Mouse (Mus musculus): ENCODE measurements at regions not wholly inside any gene's neighbourhood (a gene's known extent, or its start where the extent isn't known, plus 50 kb on each side); places are given as distances from the start of the nearest gene placed in this dataset.

DNA sequence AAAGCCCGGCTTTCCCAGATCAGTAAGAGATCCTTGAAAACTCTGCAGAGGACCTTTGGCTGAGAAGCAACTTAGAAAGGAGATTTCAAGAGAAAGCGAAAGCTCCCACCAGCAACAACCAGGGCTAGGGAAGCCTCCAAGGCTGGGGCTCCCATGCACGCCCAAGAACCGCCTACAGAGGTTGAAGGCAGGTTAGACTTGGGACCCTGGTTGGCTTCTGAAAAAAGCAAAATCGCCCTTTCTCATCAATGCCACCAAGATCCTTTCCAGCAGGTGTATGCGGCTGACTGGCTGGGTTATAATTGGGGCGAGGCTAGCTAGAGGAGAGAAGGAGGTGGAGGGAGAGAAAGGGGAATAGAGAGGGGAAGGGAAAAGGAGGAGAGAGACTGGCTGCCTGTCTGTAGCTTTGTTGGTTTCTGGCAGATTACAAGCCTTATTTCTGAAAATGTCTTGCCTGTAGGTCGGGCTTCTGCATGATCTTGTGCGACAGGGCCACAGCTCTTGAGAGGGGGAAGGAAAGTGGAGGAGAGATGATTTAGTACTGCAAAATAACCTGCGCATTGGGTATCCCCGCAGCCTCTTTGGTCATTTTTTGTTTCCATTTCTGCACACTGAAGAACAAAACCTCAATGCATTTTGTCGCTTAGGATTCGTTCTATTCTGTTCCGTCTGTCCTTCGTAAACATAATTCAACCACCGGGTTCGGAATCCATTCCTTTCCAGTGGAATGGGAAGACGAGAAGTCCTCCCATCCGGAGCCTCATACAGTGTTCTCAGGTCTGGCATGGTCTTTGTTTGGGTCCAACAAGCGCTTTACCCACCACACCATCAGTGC is 317.5 kb downstream of the Parp8 start:
- Histone ChIP-seq H3K9ac (peak overlapping the region; percentile 26), H3K4me3 (peak overlapping the region; percentile 10; the same call in 1 of the 2 replicates), H3K4me1 (peaks cover 21% of the 10 kb centered on the region)

DNA sequence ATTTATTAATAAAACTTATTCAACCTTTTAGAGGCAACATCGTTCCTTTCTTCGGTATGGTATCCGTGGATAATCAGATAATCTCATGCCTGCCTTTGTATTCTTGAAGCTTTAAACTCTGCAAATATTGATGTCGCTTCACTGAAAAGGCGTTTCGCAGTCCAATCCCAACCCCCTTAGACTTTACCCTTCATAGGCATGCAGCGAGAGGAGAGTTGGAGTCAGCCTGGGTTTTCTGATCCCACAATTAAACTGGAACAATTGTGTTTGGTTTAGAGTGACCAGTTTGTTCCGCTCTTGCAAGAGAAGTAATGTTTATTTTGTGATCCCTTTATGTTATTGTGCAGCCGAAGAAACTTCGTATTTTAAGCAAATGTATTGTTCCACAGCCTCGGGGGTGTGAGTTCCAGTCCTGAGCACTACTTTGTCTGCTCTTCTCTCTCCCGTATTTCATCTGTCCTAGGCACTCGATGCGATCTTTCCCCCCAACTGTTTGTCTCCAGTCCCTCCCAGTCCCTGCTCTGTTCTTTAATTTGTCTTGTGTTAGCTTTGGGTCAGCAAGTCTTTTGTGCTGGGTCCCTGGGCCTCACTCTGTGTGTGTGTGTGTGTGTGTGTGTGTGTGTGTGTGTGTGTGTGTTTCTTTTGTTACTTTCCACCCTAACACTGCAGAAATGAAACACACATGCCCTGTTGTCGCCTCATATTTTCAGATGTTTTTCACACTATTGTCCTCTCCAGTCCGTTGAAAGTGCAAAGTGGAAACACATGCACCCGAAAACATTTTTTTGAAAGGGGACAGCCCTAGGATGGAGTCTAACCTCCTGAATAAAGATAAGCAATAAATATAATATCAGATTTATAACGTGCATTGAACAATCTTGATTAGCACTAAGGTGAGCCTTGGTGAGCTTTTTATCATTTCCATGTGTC is 318.7 kb downstream of the Parp8 start:
- no peak; the same call in 1 of the 2 replicates for ATAC-seq (ENCODE audit: low FRiP score, low read depth)
- Histone ChIP-seq H3K4me3 (no peak overlapping the region), H3K27me3 (replicated peaks) (peaks cover 59% of the 10 kb centered on the region), H3K9me3 (no peaks in the 10 kb centered on the region), H3K36me3 (no peaks in the 10 kb centered on the region), H3K4me1 (peaks cover 18% of the 10 kb centered on the region), H3K4me2 (replicated peaks) (peak overlapping the region; percentile 48), H3K27ac (no peak overlapping the region), H3K9ac (no peak overlapping the region)
- WGBS = 2% methylated on average over 18 of the region's 18 CpGs

More for the DNA sequence above, 317.5 kb downstream of the Parp8 start:
- Histone ChIP-seq H3K9me3 (no peaks in the 10 kb centered on the region), H3K36me3 (no peaks in the 10 kb centered on the region), H3K27me3 (replicated peaks) (peaks cover 62% of the 10 kb centered on the region), H3K4me2 (replicated peaks) (peak overlapping the region; percentile 48), H3K27ac (no peak overlapping the region)
- WGBS = 2% methylated on average over 20 of the region's 20 CpGs
- ATAC-seq (ENCODE audit: low FRiP score, low read depth) = no peak

DNA sequence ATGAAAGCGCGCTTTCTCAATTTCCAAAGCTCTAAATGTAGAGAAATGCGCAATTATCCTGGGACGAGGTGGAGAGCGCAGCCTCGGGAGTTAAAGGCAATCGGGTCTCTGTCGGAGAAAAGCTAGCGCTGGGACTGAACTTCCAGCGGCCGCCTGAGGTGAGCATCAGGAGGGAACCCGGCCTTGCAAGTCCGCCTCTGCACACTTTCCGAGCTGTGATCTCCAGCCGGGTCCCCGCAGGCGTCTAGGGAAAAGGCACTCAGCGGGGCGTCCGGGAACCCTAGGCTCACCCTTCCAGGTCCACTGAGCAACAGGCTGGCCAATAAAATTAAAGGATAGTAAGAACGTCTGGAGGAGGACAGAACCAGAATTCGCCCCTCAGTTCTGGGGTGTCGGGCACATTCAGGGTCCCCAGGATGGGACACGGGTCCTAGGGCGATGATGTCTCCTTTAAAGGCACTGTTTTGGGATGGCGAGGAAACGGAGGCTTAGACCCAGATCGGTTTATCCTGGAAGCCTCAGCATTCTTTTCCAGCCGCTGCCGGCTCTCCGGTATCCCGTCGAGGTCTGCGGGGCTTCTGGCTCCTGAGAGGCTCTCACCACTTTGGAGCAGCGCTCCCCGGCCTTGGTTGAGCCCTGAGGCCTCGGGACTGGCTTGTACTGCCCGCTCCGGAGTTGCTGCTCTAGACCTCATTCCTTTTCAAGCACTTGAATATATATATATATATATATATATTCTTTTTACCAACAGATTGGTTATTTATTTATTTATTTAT is 319.5 kb downstream of the Parp8 start:
- no peak overlapping the region for H3K27ac ChIP-seq
- peak overlapping the region; percentile 58 for H3K4me2 ChIP-seq (replicated peaks)
- under 1% methylated on average over 39 of the region's 39 CpGs for WGBS
- peak overlapping the region; percentile 31 for H3K4me3 ChIP-seq
- ATAC-seq (ENCODE audit: low FRiP score, low read depth) = peak; percentile 65
- H3K36me3 ChIP-seq = no peaks in the 10 kb centered on the region
- no peaks in the 10 kb centered on the region for H3K9me3 ChIP-seq
- H3K27me3 ChIP-seq (replicated peaks) = peaks cover 50% of the 10 kb centered on the region
- peaks cover 12% of the 10 kb centered on the region for H3K4me1 ChIP-seq
- 0 out of 2 replicates have a peak overlapping the region, but pooled peaks have one; percentile 35 for H3K9ac ChIP-seq

DNA sequence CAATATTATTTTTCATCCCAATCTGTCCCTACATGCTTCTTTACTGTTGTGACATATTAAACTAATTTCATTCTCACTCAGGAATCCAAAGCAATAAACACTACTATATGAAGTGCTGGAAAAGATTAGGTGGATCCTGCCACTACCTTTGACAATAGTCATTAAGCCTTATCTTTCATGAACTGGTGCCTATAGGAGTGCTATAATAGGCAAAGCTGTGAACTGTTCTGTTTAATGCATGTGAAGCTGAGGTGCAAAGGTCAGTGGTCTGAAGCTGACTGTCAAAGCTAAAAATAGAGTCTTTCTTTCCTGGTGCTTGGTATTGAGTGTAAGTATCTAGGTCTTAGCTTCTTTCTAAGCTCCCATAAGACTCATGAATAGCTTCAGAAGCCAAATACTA is 336.6 kb downstream of the Parp8 start:
- Histone ChIP-seq H3K9ac (no peak overlapping the region), H3K27ac (no peak overlapping the region), H3K27me3 (replicated peaks) (no peaks in the 10 kb centered on the region), H3K9me3 (0 out of 2 replicates have a peak, but pooled peaks cover 4% of the 10 kb centered on the region), H3K4me3 (no peak overlapping the region), H3K4me2 (replicated peaks) (no peak overlapping the region), H3K36me3 (no peaks in the 10 kb centered on the region), H3K4me1 (no peaks in the 10 kb centered on the region)
- no peak for ATAC-seq (ENCODE audit: low FRiP score, low read depth)

Measured in neural tube, embryonic 12.5 days (tissue).